Mouse (Mus musculus): ENCODE measurements around the gene Mtmr4.

Mtmr4 gene

DNA sequence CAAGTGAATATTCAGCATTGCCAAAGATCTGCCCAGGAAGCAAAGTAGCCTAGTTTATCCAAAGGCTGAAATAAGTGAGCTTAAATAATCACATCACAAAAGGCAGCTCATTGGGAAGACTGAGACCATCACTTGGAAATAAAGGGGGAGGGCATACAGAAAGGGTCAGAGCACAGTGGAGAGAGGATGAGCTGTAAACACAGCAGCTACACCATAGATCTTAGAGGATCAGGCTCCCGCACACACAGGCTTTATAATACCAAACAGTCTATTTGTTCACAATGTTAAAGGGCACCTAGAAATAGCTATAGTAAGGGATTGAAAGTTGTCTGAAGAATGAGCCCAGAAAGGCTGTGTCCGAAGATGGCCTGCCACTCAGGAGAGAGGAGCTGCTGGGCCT lies 46.8 kb downstream of the Mtmr4 start:
- CTCF ChIA-PET = interaction anchor here (0.7 to 1.5 kb wide), 8 partner anchors 15 to 167 kb away, joined by 3 to 4 read pairs (median 4); partner anchors contain the start of genes Rnf43 (in 1 of the 4), Supt4a (in 1 of the 4) and Tspoap1 (in 1 of the 4)
- POLR2A ChIA-PET = interaction anchor here (0.5 to 2.6 kb wide), 31 partner anchors 10 to 234 kb away, joined by 3 to 11 read pairs (median 4); partner anchors contain the start of genes Mtmr4 (in 2 of the 4), Hsf5 (in 1 of the 4), Rnf43 (in 1 of the 4) and Tspoap1 (in 1 of the 4)

DNA sequence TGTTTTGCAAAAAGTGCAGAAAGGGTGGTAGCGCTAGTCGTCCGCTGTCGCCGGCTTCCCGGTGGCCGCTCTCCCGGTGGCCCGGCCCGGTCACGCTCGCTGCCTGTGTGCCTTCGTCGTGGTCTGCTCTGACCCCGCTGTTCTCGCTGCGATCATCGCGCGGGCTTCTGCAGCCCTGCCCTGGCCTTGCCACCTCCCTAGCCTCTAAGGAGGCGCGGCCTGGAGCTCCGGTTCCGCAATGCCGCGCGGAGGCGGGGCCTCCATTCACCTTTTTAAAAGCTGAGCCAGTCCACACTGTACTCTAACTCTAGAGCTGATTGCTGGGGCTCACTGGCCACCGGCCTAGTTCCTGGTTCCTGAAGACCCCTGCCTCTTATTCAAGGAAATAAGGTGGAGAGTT lies 47.2 kb downstream of the Mtmr4 start:
- CTCF ChIA-PET = interaction anchor here (0.5 to 1.5 kb wide), 10 partner anchors 16 to 372 kb away, joined by 3 to 4 read pairs (median 4); partner anchors contain the start of genes Rnf43 (in 1 of the 4), Supt4a (in 1 of the 4) and Tspoap1 (in 1 of the 4)
- POLR2A ChIA-PET = interaction anchor here (0.5 to 2.6 kb wide), 33 partner anchors 10 to 596 kb away, joined by 3 to 11 read pairs (median 4); partner anchors contain the start of genes Mtmr4 (in 2 of the 4), Hsf5 (in 1 of the 4), Rnf43 (in 1 of the 4) and Supt4a (in 1 of the 4)

DNA sequence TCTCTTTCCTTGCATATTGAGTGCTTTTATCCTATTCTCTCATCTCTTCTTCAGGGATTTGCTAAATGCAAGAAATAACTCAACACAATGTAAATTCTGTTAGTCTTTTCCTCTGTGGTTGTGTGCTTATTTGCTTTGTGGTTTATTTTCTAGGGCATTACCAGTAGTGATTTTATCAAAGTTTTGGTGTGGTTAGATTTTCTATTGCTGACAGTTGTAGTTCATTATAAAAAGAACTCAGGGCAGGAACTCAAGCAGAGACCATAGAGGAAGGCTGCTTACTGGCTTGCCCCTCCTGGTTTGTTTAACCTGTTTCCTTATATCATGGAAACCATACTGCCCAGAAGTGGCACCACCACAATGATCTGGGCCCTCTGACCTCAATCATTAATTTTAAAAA lies 50.9 kb downstream of the Mtmr4 start:
- ChIA-PET CTCF (no interaction called here), POLR2A (interaction anchor here in 1 of 4 experiments (0.6 to 0.7 kb wide), 2 partner anchors 10 to 217 kb away, joined by 3 read pairs; no protein-coding TSS in a partner anchor)

DNA sequence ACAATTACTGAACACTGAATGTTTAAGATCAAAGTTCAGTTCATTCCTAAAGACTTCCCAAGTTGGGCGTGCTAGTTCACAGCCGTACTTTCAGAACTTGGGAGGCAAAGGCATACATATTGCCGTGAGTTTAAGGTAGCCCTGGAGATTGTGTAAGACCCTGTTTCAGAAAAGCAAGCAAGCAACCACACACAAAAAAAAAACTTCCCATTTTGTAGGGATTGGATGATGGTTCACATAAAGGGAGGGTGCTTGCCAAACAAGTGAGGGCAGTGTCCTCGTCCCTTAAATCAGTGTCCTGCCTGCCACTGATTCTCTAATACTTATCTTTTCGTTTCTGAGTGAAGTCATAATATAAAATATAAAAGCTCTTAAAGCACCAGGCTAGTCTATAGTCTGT lies 62.7 kb downstream of the Mtmr4 start:
- ChIA-PET CTCF (no interaction called here), POLR2A (no interaction called here)

DNA sequence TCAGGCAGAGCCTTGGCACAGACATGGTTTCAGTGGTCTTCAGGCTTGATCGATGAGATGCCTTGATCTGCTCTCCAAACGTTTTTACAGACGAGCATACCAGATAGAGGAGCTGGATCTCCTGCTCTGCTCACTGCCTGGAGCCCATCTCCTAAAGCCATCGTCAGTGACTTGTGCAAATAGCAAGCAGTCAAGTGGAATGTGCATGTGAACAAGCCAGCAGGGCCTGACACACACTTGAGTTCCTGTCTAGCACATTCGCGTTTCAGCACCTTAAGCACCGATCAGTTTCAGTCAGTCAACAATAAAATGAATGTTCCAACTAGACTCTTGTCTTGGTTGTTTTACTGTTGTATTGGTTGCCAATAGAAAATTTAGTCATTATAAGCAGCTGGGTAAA lies 67.3 kb downstream of the Mtmr4 start:
- ChIA-PET POLR2A (no interaction called here), CTCF (interaction anchor here in 1 of 4 experiments (0.7 kb wide), 1 partner anchor 457 kb away, joined by 4 read pairs; no protein-coding TSS in a partner anchor)

DNA sequence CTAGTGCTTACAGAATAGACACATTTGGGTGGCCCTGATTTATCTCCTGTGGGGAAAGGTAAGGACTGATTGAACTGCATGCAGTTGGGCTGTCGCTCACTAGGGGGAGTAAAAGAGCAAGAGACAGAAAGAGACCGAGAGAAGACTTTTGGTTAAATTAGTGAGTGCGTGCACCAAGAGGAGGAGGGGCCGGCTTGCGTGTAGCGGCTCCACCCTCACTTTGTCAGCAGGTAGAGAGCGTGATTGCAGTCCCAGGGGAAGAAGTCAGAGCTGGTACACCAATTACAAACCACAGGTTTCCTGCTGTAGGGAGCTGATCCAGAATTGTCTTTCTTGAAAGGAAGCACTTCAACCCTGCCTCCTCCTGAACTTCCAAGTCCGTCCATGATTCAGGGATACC lies 70.4 kb downstream of the Mtmr4 start, which contains the start of gene Rnf43:
Gene Rnf43 (plus strand): TSS at position 316 of the 400 bp plus-strand sequence.
- CTCF ChIA-PET = interaction anchor here (0.6 to 1.5 kb wide), 16 partner anchors 11 to 120 kb away, joined by 3 to 9 read pairs (median 3); no protein-coding TSS in a partner anchor
- POLR2A ChIA-PET = interaction anchor here in 2 of 4 experiments (0.5 to 1.8 kb wide), 14 partner anchors 9 to 101 kb away, joined by 3 to 6 read pairs (median 4); partner anchors contain the start of genes Mtmr4 (in 1 of the 2), Supt4a (in 1 of the 2) and Tspoap1 (in 1 of the 2)

DNA sequence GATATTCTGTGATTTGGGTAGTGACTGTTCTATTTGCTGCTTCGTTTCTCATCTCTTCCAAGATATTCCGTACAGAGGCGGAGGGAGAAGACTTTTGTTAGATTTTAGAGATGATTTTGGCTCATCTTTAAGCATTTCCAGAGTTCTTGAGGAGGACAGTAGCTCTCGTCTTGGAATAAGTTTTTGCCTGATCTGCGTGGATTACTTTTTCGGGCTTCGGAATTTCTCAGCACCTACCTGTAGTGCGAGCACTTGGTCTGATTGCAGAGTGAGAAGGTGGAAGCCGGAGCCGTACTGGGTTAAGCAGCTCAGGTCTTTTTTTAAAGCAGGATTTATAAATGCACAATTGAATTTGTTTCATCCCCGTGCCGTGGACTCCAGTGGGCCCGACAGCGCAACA lies 70.9 kb downstream of the Mtmr4 start:
- ChIA-PET CTCF (interaction anchor here (0.6 to 1.5 kb wide), 15 partner anchors 10 to 120 kb away, joined by 3 to 9 read pairs (median 3); no protein-coding TSS in a partner anchor), POLR2A (interaction anchor here in 2 of 4 experiments (0.5 to 1.8 kb wide), 15 partner anchors 9 to 101 kb away, joined by 3 to 6 read pairs (median 4); partner anchors contain the start of genes Mtmr4 (in 1 of the 2), Supt4a (in 1 of the 2) and Tspoap1 (in 1 of the 2))

DNA sequence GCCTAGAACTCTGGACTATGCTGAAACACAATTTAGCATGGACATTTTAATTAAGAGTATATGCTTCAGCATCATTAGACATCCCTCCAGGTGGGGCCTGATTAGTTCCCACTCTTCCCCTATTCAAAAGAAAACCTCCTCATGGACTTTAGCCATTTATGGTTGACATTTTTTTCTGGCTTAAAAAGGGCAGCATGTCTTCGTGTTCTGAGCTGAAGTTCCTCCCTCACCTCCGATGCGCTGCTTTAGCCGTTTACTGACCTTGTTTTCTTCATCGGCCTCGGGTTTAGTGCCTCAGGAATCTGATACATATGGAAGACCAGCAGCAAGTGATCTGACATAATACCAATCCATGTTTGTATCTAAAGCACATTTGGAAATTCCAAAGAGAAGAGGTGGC lies 72.0 kb downstream of the Mtmr4 start:
- ChIA-PET POLR2A (no interaction called here), CTCF (no interaction called here)

DNA sequence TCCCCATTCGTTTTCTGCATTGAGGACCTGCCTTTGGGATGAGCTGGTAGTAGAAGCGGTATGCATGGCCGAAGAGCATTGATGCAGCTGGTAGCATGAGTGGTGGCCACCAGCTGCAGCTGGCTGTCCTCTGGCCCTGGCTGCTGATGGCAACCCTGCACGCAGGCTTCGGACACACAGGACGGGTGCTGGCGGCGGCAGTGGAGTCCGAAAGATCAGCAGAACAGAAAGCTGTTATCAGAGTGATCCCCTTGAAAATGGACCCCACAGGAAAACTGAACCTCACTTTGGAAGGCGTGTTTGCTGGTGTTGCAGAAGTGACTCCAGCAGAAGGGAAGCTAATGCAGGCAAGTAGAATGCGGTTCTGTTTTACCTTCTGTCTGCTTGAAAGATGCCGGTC lies 72.6 kb downstream of the Mtmr4 start:
- CTCF ChIA-PET = interaction anchor here in 3 of 4 experiments (0.6 to 1.3 kb wide), 4 partner anchors 11 to 203 kb away, joined by 3 to 4 read pairs (median 3); no protein-coding TSS in a partner anchor
- POLR2A ChIA-PET = interaction anchor here in 1 of 4 experiments (1.1 kb wide), 1 partner anchor 56 kb away, joined by 3 read pairs; no protein-coding TSS in a partner anchor

DNA sequence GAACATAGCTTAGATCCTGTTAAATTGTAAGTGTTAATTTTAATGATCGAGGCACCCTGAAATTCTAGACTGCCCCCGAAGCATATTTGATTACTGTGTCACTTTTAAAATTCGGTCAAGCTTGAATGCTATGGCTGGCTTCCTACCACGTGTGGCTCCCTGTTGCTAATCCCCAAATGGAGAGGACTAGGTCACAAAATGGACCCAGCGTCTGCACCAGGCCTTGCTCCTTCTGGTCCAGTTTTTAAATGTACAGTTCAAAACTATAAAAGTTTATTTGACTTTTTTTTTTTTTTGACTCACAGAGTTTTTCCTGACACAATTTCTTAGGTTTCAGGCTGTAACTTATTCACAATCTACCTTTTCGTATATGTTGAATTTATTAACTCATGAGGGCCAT lies 73.3 kb downstream of the Mtmr4 start:
- ChIA-PET POLR2A (interaction anchor here in 1 of 4 experiments (0.7 to 1.1 kb wide), 2 partner anchors 11 to 55 kb away, joined by 3 read pairs; no protein-coding TSS in a partner anchor), CTCF (interaction anchor here in 3 of 4 experiments (0.6 to 1.3 kb wide), 4 partner anchors 10 to 202 kb away, joined by 3 to 4 read pairs (median 3); no protein-coding TSS in a partner anchor)

DNA sequence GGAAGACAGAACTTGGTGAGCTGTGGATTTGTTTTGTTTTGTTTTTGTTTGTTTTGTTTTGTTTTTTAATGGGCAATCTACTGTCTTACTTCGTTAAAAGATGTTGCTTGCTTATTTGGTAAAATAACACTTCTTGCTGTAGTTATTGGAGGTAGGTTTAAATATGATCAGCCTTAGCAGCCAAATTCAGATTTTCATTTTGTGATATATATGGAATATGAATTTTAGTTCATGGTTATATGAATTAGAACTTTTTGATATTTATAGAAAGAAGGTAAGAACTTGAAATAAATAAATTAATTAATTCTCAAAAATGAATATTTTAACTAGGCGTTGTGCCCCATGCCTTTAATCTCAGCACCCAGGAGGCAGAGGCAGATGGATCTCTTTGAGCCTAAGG lies 73.7 kb downstream of the Mtmr4 start:
- CTCF ChIA-PET = interaction anchor here in 2 of 4 experiments (1.1 to 1.3 kb wide), 2 partner anchors 50 to 55 kb away, joined by 3 to 4 read pairs; no protein-coding TSS in a partner anchor

More for the DNA sequence above, 73.7 kb downstream of the Mtmr4 start:
- POLR2A ChIA-PET = interaction anchor here in 1 of 4 experiments (0.7 to 1.1 kb wide), 2 partner anchors 10 to 55 kb away, joined by 3 read pairs; no protein-coding TSS in a partner anchor

Data from embryonic stem cell, embryonic (primary cell).